Mouse (Mus musculus) forebrain, embryonic 12.5 days (tissue): ENCODE results near the gene Smco3. TPM values are rescaled to one million over a fixed set of nuclear protein-coding genes. Genes with fewer than 3 reads are reported as not detected.

Source experiments
- ATAC-seq: fragments of 200-750 bp; cut with Nextera tagmentation; 2 replicates; pipeline ENCODE4 v1.8.0; 2017; ENCODE audit warnings: moderate TSS enrichment; ENCODE audit not compliant: low FRiP score
- H3K27ac ChIP-seq: fragments of 300-500 bp; sonication (generic); 2 replicates; pipeline ENCODE4 v1.5.1; 2016; ENCODE audit warnings: mild to moderate bottlenecking
- H3K27me3 ChIP-seq: fragments of 300-500 bp; sonication (generic); 2 replicates; pipeline ENCODE4 v1.6.1; 2016; ENCODE audit warnings: mild to moderate bottlenecking
- H3K36me3 ChIP-seq: fragments of 300-500 bp; sonication (generic); replicated peaks from 2 replicates; pipeline ENCODE4 v1.6.1; 2016; ENCODE audit warnings: mild to moderate bottlenecking
- H3K4me1 ChIP-seq: fragments of 300-500 bp; sonication (generic); 2 replicates; pipeline ENCODE4 v1.6.1; 2016
- H3K4me2 ChIP-seq: fragments of 300-500 bp; sonication (generic); 2 replicates; pipeline ENCODE4 v1.6.1; 2016; ENCODE audit warnings: mild to moderate bottlenecking, moderate library complexity
- H3K4me3 ChIP-seq: fragments of 300-500 bp; sonication (generic); replicated peaks from 2 replicates; pipeline ENCODE4 v1.5.1; 2016; ENCODE audit warnings: mild to moderate bottlenecking
- H3K9ac ChIP-seq: fragments of 300-500 bp; sonication (generic); 2 replicates; pipeline ENCODE4 v1.6.1; 2016; ENCODE audit warnings: mild to moderate bottlenecking
- H3K9me3 ChIP-seq: fragments of 300-500 bp; sonication (generic); 2 replicates; pipeline ENCODE4 v1.6.1; 2016
- WGBS: fragments of 180-500 bp; shearing (Covaris S2); methylation state at CpG from one replicate; pipeline ENCODE4 v1.1.7; 2016; 5-methylcytosine and 5-hydroxymethylcytosine counted together
- polyA plus RNA-seq: library from polyadenylated mRNA; unstranded; fragments of >200 nt; fragmentation: Nextera tagmentation; extraction: Ambion mirVana; gene quantifications from 2 replicates; pipeline ENCODE4 v1.2.1, GENCODE M21; 2016

Smco3 gene
- polyA plus RNA-seq, 1 experiment from 2014 or later: 0.52 TPM

DNA sequence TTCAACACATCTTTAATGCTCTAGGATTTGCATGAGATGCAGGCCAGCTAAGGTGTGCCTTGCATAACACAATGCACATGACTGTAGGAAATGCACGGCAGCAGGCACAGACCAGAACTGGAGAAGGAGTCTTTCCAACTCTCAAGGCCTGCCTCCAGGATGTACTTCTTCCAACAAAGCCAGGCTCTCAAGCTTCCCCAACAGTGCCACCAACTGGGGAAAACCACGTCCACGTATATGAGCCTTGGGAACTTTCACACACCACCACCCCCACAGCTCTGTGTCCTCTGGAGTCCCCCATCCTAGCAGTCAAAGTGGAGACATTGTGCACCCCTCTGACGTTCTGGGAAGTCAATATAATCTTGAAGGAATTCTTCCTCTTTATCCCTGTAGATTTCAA, 22.1 kb downstream of the Smco3 start:
- WGBS: 45% methylated on average over 4 of the region's 4 CpGs
- Histone ChIP-seq H3K9me3 (no peaks in the 10 kb centered on the region), H3K27ac (no peak overlapping the region), H3K9ac (no peak overlapping the region), H3K27me3 (no peaks in the 10 kb centered on the region), H3K36me3 (peaks cover 60% of the 10 kb centered on the region), H3K4me3 (no peak overlapping the region), H3K4me1 (peaks cover 16% of the 10 kb centered on the region), H3K4me2 (no peak overlapping the region)
- ATAC-seq: no peak

DNA sequence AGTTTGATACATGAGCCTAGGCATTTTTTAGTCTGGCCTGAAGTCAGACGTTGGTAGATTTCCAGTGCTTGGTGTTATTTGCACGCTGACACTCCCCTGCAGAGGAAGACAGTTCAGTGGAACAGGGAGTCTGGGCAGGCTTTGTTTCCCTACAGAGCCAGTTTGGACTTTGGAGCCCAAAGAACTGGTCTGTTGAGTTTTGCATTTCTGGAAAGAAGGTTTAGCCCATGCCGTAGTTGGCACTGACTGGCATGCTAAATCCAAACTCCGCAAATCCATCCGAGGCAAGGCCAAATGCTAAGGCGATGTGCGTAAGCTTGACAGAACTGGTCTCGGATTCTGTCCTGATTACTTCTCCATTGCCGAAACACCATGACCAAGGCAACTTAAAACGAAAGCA, 24.1 kb downstream of the Smco3 start:
- WGBS: 88% methylated on average over 10 of the region's 10 CpGs
- H3K9ac ChIP-seq: no peak overlapping the region
- H3K4me3 ChIP-seq: no peak overlapping the region
- H3K27ac ChIP-seq: no peak overlapping the region
- no peak overlapping the region for H3K4me2 ChIP-seq
- peaks cover 21% of the 10 kb centered on the region for H3K4me1 ChIP-seq
- no peaks in the 10 kb centered on the region for H3K9me3 ChIP-seq
- no peaks in the 10 kb centered on the region for H3K27me3 ChIP-seq
- H3K36me3 ChIP-seq: peaks cover 42% of the 10 kb centered on the region
- ATAC-seq: no peak

DNA sequence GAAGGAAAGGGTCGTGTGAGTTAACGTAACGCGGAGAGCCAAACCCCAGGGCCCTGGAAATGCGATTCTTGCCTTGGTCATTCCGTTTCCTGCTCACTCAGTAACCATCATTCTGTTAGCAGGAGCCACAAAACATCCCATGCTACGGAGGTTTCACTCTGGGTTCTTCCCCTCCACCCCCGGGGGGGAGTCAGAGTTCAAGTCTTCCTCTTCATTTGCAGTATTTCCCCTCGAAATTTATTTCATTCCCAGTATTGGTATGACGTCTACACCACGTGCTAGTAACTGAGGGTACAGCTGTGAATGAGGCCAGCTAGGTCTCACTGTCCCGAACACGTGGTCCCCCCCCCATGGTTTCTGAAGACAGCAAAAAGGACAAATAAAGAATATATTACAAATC, 25.6 kb downstream of the Smco3 start:
- peak overlapping the region; percentile 94 for H3K4me2 ChIP-seq
- no peak overlapping the region for H3K9ac ChIP-seq
- H3K27me3 ChIP-seq: no peaks in the 10 kb centered on the region
- H3K27ac ChIP-seq: no peak overlapping the region
- WGBS: 83% methylated on average over 13 of the region's 13 CpGs
- no peak overlapping the region for H3K4me3 ChIP-seq
- H3K9me3 ChIP-seq: no peaks in the 10 kb centered on the region
- H3K36me3 ChIP-seq: peaks cover 28% of the 10 kb centered on the region
- H3K4me1 ChIP-seq: peaks cover 26% of the 10 kb centered on the region
- ATAC-seq: no peak

DNA sequence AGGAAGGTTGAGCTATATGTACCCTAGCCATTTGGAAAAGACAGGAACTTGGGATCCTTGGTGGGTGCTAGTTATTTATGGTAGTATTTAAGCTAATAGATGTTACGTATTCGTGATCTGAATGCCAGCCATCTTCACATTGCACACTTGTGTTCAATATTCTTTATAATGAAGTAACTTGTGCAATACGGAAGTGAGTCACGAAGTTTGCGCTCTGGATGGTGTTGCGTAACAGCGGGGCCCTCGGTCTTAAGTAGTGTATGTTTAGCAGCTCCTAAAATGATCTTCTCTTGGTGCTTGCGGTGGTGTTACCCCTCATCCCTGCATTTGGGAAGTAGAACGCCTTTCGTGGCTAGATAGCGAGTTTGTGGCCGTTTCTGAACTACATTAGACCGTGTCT, 26.2 kb downstream of the Smco3 start:
- Histone ChIP-seq H3K4me2 (peak overlapping the region; percentile 94), H3K4me1 (peaks cover 26% of the 10 kb centered on the region), H3K9ac (peak overlapping the region; percentile 77), H3K27ac (no peak overlapping the region), H3K4me3 (peak overlapping the region; percentile 88), H3K9me3 (no peaks in the 10 kb centered on the region), H3K36me3 (peaks cover 23% of the 10 kb centered on the region), H3K27me3 (no peaks in the 10 kb centered on the region)
- no peak for ATAC-seq
- 46% methylated on average over 14 of the region's 14 CpGs for WGBS

DNA sequence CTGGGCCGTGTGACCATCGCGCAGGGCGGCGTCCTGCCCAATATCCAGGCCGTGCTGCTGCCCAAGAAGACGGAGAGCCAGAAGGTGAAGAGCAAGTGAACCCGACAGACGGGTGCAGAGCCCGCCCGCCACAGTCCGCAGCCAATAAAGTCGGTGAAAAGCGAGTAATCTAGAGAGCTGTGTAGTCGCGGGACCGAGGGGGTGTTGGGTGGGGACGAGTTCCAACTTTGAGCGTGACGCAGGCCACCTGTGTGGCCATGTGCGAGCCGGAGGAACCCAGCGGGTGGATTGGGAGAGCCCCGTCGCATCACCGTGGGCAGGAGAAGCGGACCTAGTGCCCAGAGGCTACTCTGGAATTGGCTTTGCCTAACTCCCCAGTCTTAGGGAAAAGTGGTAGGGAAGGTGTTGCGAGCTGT, 26.6 kb downstream of the Smco3 start:
- H3K27me3 ChIP-seq: no peaks in the 10 kb centered on the region
- WGBS: under 1% methylated on average over 28 of the region's 28 CpGs
- H3K4me1 ChIP-seq: peaks cover 26% of the 10 kb centered on the region
- H3K4me2 ChIP-seq: peak overlapping the region; percentile 94
- H3K27ac ChIP-seq: peak overlapping the region; percentile 75; the same call in 1 of the 2 replicates
- peak overlapping the region; percentile 77 for H3K9ac ChIP-seq
- ATAC-seq: peak; percentile 2; the same call in 1 of the 2 replicates
- H3K9me3 ChIP-seq: no peaks in the 10 kb centered on the region
- peak overlapping the region; percentile 88 for H3K4me3 ChIP-seq
- peaks cover 18% of the 10 kb centered on the region for H3K36me3 ChIP-seq

DNA sequence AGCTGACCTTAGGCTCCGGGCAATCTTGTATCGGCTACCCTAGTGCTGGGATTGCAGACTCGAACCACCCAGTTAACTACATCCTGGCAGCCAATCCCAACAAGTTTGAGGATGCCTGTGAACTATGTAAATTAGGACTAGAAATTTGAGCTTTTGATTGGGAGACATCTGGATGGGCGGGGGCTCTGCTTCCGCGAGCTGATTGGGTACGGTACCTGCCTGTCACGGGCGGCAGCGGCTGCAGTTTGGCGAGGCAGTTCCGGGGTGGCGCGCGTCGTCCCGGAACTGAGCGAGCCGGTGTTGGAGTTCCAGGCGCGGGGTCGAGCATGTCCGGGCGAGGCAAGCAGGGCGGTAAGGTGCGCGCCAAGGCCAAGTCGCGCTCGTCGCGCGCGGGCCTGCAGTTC, 27.2 kb downstream of the Smco3 start, which contains the start of gene H2afj:
H2afj (plus strand) TSS at position 231 of the 404 bp plus-strand sequence.
- ATAC-seq: peak; percentile 90
- no peaks in the 10 kb centered on the region for H3K9me3 ChIP-seq
- peak within 1 kb of the TSS; percentile 88 for H3K4me3 ChIP-seq
- peak within 1 kb of the TSS; percentile 75 for H3K27ac ChIP-seq
- H3K27me3 ChIP-seq: no peaks in the 10 kb centered on the region
- under 1% methylated on average over 34 of the region's 34 CpGs for WGBS
- H3K36me3 ChIP-seq: peaks cover 13% of the 10 kb centered on the region
- peaks cover 31% of the 10 kb centered on the region for H3K4me1 ChIP-seq
- H3K4me2 ChIP-seq: peak within 1 kb of the TSS; percentile 94
- H3K9ac ChIP-seq: peak within 1 kb of the TSS; percentile 77

DNA sequence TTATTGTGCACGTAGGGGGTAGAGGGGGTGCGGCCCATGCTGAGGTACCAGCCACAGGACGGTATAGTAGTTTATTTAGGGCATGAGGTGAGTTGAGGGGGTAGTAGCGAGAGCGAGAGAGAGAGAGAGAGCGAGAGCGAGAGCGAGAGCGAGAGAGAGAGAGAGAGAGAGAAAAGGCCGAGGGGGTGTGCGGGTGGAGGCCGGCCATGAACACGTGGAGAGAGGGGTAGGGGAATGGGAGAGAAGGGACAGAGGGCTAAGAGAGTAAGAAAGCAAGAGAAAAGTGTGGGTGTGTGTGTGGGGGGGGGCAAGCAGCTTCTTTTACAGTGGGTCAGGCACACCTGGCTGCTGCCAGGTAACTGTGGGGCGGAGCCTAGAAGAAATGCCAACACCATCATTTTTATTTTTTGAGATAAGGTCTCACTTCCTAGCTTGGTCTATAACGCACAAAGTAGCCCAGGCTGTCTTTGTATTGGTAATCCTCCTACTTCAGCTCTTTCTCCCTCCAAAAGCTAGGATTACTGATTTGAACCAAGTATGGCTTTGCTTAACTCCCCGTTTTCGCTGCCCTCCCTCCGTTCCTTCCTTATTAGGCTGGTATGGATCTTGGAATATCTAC, 27.7 kb downstream of the Smco3 start:
- peak overlapping the region; percentile 21; the same call in 1 of the 2 replicates for H3K9ac ChIP-seq
- peak overlapping the region; percentile 94 for H3K4me2 ChIP-seq
- no peak for ATAC-seq
- H3K9me3 ChIP-seq: no peaks in the 10 kb centered on the region
- 31% methylated on average over 18 of the region's 18 CpGs for WGBS
- H3K36me3 ChIP-seq: peaks cover 8% of the 10 kb centered on the region
- H3K4me3 ChIP-seq: peak overlapping the region; percentile 88
- H3K4me1 ChIP-seq: peaks cover 34% of the 10 kb centered on the region
- H3K27me3 ChIP-seq: no peaks in the 10 kb centered on the region
- peak overlapping the region; percentile 75 for H3K27ac ChIP-seq

DNA sequence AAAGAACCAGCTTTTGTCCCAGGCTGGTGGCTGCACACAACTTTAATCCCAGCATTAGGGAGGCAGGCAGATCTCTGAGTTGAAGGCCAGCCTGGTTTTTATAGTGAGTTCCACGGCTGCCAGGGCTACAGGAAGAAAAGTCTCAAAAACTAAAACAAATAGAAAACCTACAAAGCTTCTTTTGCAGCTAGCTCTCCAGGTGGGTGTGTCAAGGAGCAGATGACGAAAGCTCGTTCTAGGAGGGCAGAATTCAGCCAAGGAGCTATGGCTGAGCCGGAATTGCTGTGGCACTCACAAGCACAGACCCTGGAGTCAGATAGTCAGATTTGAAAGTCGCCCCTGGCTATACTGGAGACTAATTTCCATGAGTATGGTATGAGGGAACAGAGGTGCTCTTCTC, 28.4 kb downstream of the Smco3 start:
- Histone ChIP-seq H3K36me3 (peaks cover 1% of the 10 kb centered on the region), H3K9ac (no peak overlapping the region), H3K27ac (no peak overlapping the region), H3K27me3 (no peaks in the 10 kb centered on the region), H3K9me3 (no peaks in the 10 kb centered on the region), H3K4me3 (no peak overlapping the region), H3K4me2 (no peak overlapping the region), H3K4me1 (peaks cover 34% of the 10 kb centered on the region)
- no peak for ATAC-seq
- WGBS: 71% methylated on average over 5 of the region's 5 CpGs

DNA sequence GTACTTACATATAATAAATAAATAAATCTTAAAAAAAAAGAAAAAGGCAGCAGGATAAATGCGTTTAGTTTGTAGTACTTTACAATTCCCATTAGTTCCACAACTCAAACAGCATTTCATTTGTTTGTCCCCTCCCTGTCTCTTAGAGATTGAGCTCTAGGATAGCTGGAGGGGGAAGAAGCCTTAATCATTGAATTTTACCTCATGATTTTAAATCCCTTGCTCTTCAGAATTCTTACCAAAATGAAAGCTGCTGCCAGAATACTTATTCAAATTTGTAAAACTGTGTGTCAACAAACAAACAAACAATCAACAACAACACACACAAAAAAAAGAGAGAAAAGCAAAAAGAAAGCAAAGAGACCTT, 29.9 kb downstream of the Smco3 start:
- no peak overlapping the region for H3K9ac ChIP-seq
- ATAC-seq: no peak
- H3K27ac ChIP-seq: no peak overlapping the region
- no peaks in the 10 kb centered on the region for H3K36me3 ChIP-seq
- H3K4me3 ChIP-seq: no peak overlapping the region
- WGBS: 91% methylated on average over 1 of the region's 1 CpGs
- H3K4me2 ChIP-seq: no peak overlapping the region
- peaks cover 34% of the 10 kb centered on the region for H3K4me1 ChIP-seq
- no peaks in the 10 kb centered on the region for H3K27me3 ChIP-seq
- H3K9me3 ChIP-seq: no peaks in the 10 kb centered on the region

DNA sequence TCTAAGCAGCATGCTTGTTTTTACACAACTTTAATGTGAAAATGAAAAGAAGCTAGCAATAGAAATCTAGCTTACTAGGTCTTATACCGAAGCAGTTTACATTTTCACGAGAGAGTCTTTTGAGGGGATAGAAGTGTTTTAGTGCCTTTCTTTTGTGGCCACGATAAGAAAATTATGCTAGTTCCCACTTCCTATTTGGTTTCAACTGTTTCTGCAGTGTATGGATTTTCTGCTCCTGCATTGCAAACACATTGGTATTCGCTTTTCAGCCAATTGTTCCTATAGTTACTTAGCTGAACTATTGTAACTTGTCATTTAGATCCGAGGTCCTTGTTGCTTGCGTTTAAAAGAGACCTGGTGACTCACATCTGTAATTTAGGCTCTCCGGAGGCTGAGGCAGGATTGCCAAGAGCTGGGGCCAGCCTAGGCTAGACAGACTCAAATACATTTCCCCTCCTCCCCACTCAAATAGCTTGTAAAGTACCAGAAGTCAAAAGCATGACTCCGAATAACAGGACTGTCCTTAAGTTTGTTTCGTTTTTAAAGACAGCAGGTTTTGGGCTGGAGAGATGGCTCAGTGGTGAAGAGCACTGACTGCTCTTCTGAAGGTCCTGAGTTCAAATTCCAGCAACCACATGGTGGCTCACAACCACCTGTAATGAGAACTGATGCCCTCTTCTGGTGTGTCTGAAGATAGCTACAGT, 30.4 kb downstream of the Smco3 start:
- no peak for ATAC-seq
- H3K27me3 ChIP-seq: no peaks in the 10 kb centered on the region
- peak overlapping the region; percentile 48 for H3K9ac ChIP-seq
- H3K4me3 ChIP-seq: peak overlapping the region; percentile 66
- peaks cover 31% of the 10 kb centered on the region for H3K4me1 ChIP-seq
- 36% methylated on average over 9 of the region's 9 CpGs for WGBS
- no peaks in the 10 kb centered on the region for H3K9me3 ChIP-seq
- peak overlapping the region; percentile 100 for H3K27ac ChIP-seq
- H3K4me2 ChIP-seq: peak overlapping the region; percentile 77
- no peaks in the 10 kb centered on the region for H3K36me3 ChIP-seq

DNA sequence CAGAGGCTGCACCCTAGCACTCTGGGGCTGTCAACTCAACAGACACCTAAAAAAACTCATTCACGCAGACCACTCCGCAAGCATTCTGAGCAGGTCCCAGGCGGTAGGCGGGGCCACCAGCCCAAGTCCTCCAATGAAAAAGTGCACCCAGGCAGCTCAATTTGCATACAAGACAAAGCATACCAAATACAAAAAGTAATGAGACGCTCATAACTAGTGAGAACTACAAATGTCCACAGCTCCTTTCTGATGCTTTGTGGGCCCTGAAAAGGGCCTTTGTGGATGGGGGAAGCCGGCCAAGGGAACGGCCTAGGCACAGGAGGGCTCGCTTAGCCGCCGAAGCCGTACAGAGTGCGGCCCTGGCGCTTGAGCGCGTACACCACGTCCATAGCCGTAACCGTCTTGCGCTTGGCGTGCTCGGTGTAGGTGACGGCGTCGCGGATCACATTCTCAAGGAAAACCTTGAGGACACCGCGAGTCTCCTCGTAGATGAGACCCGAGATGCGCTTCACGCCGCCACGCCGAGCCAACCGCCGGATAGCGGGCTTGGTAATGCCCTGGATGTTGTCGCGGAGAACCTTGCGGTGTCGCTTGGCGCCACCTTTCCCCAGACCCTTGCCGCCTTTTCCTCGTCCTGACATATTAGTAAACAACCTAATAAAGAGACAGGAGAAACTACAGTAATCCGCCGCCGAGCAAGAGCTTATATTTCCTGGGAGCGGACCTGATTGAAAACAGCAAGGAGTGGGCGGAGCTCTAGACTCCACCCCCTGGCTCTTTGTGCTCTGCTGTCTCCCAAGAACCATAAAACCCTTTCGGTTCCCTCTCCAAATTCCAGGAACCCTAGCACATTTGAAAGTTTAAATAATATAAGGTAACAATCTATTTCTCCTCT, 31.3 kb downstream of the Smco3 start, which contains the start of gene Hist4h4:
Hist4h4 (minus strand) TSS at position 677 of the 895 bp plus-strand sequence.
- peak within 1 kb of the TSS; percentile 100 for H3K27ac ChIP-seq
- peak; percentile 79 for ATAC-seq
- H3K4me2 ChIP-seq: peak within 1 kb of the TSS; percentile 77
- no peaks in the 10 kb centered on the region for H3K9me3 ChIP-seq
- no peaks in the 10 kb centered on the region for H3K27me3 ChIP-seq
- H3K36me3 ChIP-seq: no peaks in the 10 kb centered on the region
- H3K4me1 ChIP-seq: peaks cover 22% of the 10 kb centered on the region
- H3K4me3 ChIP-seq: peak within 1 kb of the TSS; percentile 66
- WGBS: under 1% methylated on average over 50 of the region's 50 CpGs
- H3K9ac ChIP-seq: peak within 1 kb of the TSS; percentile 92
